Mouse (Mus musculus) neural tube, embryonic 13.5 days (tissue): ENCODE measurements around the gene Gm20388. TPM values are rescaled to one million over a fixed set of nuclear protein-coding genes. Genes with fewer than 3 reads are reported as not detected.
A peak's percentile ranks its signal among the peaks of the same experiment; 100 is the strongest.

ENCODE experiments used
- ATAC-seq: fragments of 200-750 bp; cut with Nextera tagmentation; 2 replicates; pipeline ENCODE4 v1.8.0; 2017; ENCODE audit warnings: low read depth, mild to moderate bottlenecking, moderate TSS enrichment, moderate library complexity
- H3K27ac ChIP-seq: fragments of 300-500 bp; sonication (generic); replicated peaks from 2 replicates; pipeline ENCODE4 v1.5.1; 2015; ENCODE audit warnings: moderate library complexity, mild to moderate bottlenecking, inconsistent platforms
- H3K27me3 ChIP-seq: fragments of 300-500 bp; sonication (generic); 2 replicates; pipeline ENCODE4 v1.6.1; 2015; ENCODE audit warnings: mild to moderate bottlenecking, inconsistent platforms
- H3K36me3 ChIP-seq: fragments of 300-500 bp; sonication (generic); 2 replicates; pipeline ENCODE4 v1.6.1; 2015; ENCODE audit warnings: mild to moderate bottlenecking, inconsistent platforms
- H3K4me1 ChIP-seq: fragments of 300-500 bp; sonication (generic); replicated peaks from 2 replicates; pipeline ENCODE4 v1.6.1; 2015; ENCODE audit warnings: inconsistent platforms
- H3K4me2 ChIP-seq: fragments of 300-500 bp; sonication (generic); 2 replicates; pipeline ENCODE4 v1.6.1; 2015; ENCODE audit warnings: inconsistent platforms, mild to moderate bottlenecking, moderate library complexity
- H3K4me3 ChIP-seq: fragments of 300-500 bp; sonication (generic); 2 replicates; pipeline ENCODE4 v1.5.1; 2015; ENCODE audit warnings: mild to moderate bottlenecking, inconsistent platforms
- H3K9ac ChIP-seq: fragments of 300-500 bp; sonication (generic); 2 replicates; pipeline ENCODE4 v1.6.1; 2015; ENCODE audit warnings: moderate library complexity, mild to moderate bottlenecking, inconsistent platforms
- H3K9me3 ChIP-seq: fragments of 300-500 bp; sonication (generic); 2 replicates; pipeline ENCODE4 v1.6.1; 2016; ENCODE audit warnings: inconsistent platforms
- WGBS: fragments of 180-500 bp; shearing (Covaris S2); methylation state at CpG from one replicate; pipeline ENCODE4 v1.1.7; 2015; 5-methylcytosine and 5-hydroxymethylcytosine counted together
- polyA plus RNA-seq: library from polyadenylated mRNA; unstranded; fragments of >200 nt; fragmentation: Nextera tagmentation; extraction: Ambion mirVana; gene quantifications from 2 replicates; pipeline ENCODE4 v1.2.1, GENCODE M21; 2015

Gene Gm20388
- polyA plus RNA-seq, 1 experiment from 2014 or later, result 0.27 TPM

DNA sequence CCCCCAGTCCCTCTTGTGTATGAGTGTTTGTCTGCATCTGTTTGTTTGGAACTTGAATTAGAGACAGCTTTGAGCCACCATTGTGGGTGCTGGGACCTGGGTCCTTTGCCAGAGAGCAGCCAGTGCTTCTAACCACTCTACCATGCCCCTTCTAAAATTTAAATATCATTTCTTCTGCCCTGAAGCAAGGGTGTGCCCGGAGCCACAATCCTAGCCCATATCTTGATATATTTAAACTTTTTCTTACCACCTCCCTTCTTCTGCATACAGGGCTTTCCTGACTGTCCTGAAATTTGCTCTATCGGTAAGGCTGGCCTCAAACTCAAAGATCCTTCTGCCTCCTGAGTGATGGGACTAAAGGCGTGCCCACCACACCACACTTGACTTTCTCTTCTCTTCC lies 6.8 kb downstream of the Gm20388 start:
- H3K4me3 ChIP-seq, result no peak overlapping the region
- H3K9me3 ChIP-seq, result no peaks in the 10 kb centered on the region
- H3K4me1 ChIP-seq, result peaks cover 57% of the 10 kb centered on the region
- no peak overlapping the region for H3K27ac ChIP-seq
- no peak overlapping the region for H3K9ac ChIP-seq
- 91% methylated on average over 3 of the region's 3 CpGs for WGBS
- H3K27me3 ChIP-seq, result no peaks in the 10 kb centered on the region
- H3K36me3 ChIP-seq, result peaks cover 12% of the 10 kb centered on the region; the same call in 1 of the 2 replicates
- no peak overlapping the region for H3K4me2 ChIP-seq
- no peak for ATAC-seq

DNA sequence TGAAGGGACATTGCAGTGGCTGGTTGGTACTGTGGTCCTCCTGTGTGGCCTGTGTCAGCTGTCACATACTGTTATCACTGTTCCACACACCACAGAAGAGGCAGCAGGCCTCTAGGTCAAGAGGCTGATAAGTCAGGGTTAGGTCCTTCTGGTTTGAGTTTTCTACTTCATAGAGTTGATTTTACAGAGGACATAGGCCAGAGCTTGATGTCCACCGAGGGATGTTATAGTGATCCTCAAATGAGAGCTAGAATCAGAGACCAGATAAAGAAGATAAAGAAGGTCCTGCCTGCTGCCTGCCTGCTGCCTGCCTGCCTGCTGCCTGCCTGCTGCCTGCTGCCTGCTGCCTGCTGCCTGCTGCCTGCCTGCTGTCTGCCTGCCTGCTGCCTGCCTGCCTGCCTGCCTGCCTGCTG lies 7.5 kb downstream of the Gm20388 start:
- no peak for ATAC-seq
- Histone ChIP-seq H3K9ac (no peak overlapping the region), H3K27ac (no peak overlapping the region), H3K27me3 (no peaks in the 10 kb centered on the region), H3K4me3 (no peak overlapping the region), H3K4me2 (no peak overlapping the region), H3K36me3 (peaks cover 12% of the 10 kb centered on the region; the same call in 1 of the 2 replicates), H3K4me1 (peaks cover 54% of the 10 kb centered on the region), H3K9me3 (no peaks in the 10 kb centered on the region)
- WGBS, result 85% methylated on average over 1 of the region's 1 CpGs

DNA sequence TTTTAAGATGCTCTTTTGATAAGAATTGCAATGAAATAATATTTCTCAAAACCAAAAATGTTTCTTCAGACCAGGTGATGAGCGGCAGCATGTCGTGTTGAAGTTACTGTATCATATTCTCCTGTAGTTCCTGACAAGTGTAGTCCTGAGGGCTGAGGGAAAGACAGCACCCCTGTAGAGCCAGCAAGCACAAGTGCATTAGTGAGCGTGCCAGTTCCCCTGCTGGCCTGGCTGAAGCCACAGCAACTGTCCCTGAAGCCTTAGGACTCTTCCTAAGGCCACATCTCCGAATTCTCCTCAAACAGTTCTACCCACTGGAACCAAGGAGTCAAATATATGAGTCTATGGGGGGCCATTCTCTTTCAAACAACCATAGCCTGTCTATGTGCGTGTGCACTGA lies 12.6 kb downstream of the Gm20388 start:
- ATAC-seq, result no peak
- Histone ChIP-seq H3K9ac (no peak overlapping the region), H3K4me2 (no peak overlapping the region), H3K4me1 (peaks cover 36% of the 10 kb centered on the region), H3K36me3 (0 out of 2 replicates have a peak, but pooled peaks cover 5% of the 10 kb centered on the region), H3K27me3 (no peaks in the 10 kb centered on the region), H3K27ac (no peak overlapping the region), H3K9me3 (no peaks in the 10 kb centered on the region), H3K4me3 (no peak overlapping the region)
- WGBS, result 67% methylated on average over 5 of the region's 5 CpGs

DNA sequence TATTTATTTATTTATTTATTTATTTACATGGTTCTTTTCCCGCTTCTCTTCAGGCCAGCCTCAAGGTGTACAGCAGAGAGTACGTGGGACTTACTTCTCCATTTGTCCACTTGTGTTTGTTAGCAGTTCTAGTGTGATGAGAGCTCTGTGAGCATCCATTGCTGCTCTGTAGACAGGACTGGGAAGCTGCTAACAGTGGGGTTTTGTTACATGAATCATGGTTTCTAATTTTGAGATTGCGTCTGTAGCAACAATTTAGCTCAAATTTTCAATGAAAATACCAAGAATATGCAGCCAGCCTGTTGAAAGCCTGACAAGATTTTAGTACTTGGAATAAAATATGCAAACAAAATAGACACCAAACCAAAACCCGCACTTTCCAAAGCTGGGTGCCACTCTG lies 14.8 kb downstream of the Gm20388 start:
- H3K27me3 ChIP-seq, result no peaks in the 10 kb centered on the region
- H3K27ac ChIP-seq, result no peak overlapping the region
- H3K36me3 ChIP-seq, result no peaks in the 10 kb centered on the region
- peaks cover 44% of the 10 kb centered on the region for H3K4me1 ChIP-seq
- 87% methylated on average over 4 of the region's 4 CpGs for WGBS
- no peak overlapping the region for H3K4me3 ChIP-seq
- ATAC-seq, result no peak
- no peaks in the 10 kb centered on the region for H3K9me3 ChIP-seq
- no peak overlapping the region for H3K4me2 ChIP-seq
- H3K9ac ChIP-seq, result no peak overlapping the region

DNA sequence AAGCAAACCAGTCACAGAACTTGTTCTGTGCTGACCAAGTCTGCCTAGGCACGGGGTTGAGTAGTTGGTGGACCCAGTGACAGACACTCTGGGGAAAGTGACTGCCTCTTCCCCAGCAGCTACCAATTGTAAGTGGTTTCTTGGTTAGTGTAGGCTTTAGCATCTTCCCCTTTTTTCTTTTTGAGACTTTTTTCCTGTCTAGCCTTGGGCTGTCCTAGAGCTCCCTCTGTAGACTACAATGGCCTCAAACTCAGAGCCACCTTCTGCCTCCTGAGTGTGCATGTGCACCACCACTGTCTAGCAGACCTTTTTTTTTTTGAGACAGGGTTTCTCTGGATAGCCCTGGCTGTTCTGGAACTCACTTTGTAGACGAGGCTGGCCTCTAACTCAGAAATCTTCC lies 15.8 kb downstream of the Gm20388 start:
- Histone ChIP-seq H3K9me3 (no peaks in the 10 kb centered on the region), H3K27me3 (no peaks in the 10 kb centered on the region), H3K4me2 (no peak overlapping the region), H3K36me3 (no peaks in the 10 kb centered on the region), H3K9ac (no peak overlapping the region), H3K4me1 (peaks cover 39% of the 10 kb centered on the region), H3K4me3 (no peak overlapping the region), H3K27ac (no peak overlapping the region)
- no peak for ATAC-seq
- 89% methylated on average over 2 of the region's 2 CpGs for WGBS

DNA sequence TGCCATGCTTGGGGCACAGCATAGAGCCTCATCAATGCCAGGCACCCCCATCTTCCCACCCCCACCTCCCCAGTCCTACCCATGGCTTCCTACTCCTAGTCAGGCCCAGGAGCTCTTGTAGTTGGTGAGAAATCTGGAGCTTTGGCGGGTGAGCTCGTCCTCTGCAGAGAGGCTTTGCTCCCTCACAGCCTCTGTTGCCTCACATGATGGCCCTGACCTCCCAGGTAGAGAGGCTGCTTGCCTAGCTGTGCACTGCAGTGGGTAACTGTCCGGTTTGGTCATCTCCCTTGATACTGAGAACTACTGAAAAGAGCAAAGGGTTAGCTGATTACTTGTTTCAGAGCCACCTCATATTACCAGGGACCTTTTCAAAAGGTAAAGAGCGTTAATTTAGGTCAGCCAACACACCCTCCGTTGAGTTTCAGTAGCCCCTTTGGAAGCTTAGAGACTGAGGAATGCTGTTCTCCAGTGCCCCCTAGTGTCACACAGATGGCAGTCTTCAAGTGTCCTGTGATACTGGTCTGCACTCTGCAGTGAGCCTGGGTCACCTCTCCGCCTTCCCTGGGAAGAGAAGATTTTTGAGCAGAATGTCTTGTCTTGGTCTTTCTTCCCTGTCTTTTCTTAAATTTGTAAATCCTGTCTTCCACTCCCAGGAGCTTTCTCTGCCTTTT lies 16.9 kb downstream of the Gm20388 start:
- Histone ChIP-seq H3K9ac (no peak overlapping the region), H3K36me3 (peaks cover 9% of the 10 kb centered on the region), H3K9me3 (no peaks in the 10 kb centered on the region), H3K4me3 (no peak overlapping the region), H3K4me2 (no peak overlapping the region), H3K27me3 (no peaks in the 10 kb centered on the region), H3K4me1 (peaks cover 28% of the 10 kb centered on the region), H3K27ac (no peak overlapping the region)
- 53% methylated on average over 6 of the region's 6 CpGs for WGBS
- peak; percentile 58; the same call in 1 of the 2 replicates for ATAC-seq

DNA sequence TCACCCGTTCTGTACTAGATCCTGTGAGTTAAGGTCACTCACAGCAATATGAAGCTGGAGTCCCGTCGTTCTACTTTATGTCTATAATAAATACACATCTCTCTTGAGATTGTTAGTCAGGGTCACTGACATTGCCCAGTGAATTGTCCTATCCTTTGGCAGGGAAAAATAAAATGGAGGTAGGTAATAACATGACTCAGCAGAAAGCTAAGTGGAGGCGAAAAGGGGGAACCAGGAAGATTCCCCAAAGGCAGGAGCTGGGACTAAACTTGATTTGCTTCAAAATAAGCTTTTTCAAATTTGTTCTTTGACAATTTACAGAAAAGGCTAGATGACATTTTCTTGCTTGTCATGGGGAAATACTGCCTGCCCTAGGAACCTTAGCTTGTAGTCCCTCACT lies 20.7 kb downstream of the Gm20388 start:
- Histone ChIP-seq H3K9ac (no peak overlapping the region), H3K27me3 (no peaks in the 10 kb centered on the region), H3K4me2 (no peak overlapping the region), H3K27ac (no peak overlapping the region), H3K36me3 (peaks cover 30% of the 10 kb centered on the region), H3K4me1 (peaks cover 17% of the 10 kb centered on the region; the same call in 1 of the 2 replicates), H3K9me3 (no peaks in the 10 kb centered on the region), H3K4me3 (no peak overlapping the region)
- WGBS, result 83% methylated on average over 4 of the region's 4 CpGs
- ATAC-seq, result no peak

DNA sequence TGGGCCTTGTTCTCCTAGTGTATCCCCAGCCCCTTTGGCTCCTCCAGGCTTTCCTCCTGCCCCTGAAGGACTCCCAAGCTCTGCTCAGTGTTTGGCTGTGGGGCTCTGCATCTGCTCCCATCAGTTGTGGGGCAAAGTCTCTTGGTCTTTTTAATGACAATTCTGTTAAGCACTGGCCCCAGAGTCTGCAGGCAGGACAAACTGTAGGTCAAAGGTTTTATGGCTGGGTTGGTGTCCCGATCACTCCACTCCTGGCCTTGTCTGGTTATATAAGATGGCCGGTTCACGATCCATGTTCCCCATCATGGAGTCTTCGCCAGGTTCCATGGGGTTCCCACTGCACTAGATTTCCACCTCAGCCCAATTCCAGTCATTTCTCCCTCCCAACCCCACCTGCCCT lies 23.0 kb downstream of the Gm20388 start:
- peaks cover 38% of the 10 kb centered on the region for H3K36me3 ChIP-seq
- WGBS, result 94% methylated on average over 4 of the region's 4 CpGs
- H3K27me3 ChIP-seq, result no peaks in the 10 kb centered on the region
- no peaks in the 10 kb centered on the region for H3K9me3 ChIP-seq
- ATAC-seq, result no peak
- no peak overlapping the region for H3K4me2 ChIP-seq
- H3K27ac ChIP-seq, result no peak overlapping the region
- H3K4me1 ChIP-seq, result peaks cover 19% of the 10 kb centered on the region
- H3K4me3 ChIP-seq, result no peak overlapping the region
- no peak overlapping the region for H3K9ac ChIP-seq

DNA sequence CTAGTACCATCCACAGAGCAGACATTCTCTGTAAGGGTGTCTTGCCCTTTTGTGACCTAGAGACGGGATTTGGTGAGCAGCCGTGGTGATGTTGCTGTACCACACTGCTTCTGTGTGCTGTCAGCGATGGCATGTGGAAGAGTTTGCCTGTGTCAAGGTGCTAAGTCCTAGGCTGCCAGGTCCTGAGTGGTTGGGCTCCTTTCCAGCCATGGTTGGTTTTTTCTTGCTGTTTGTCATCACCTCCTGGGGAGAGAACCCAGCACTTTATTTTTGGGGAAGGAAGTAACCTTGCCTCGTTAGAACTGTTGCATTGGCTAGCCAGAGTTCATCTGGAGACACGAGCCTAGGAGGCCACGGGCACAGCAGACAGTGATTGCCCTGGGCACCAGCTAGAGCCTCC lies 24.9 kb downstream of the Gm20388 start:
- Histone ChIP-seq H3K27me3 (no peaks in the 10 kb centered on the region), H3K36me3 (peaks cover 38% of the 10 kb centered on the region), H3K4me3 (no peak overlapping the region), H3K9me3 (no peaks in the 10 kb centered on the region), H3K9ac (no peak overlapping the region), H3K4me1 (peaks cover 23% of the 10 kb centered on the region), H3K27ac (no peak overlapping the region), H3K4me2 (no peak overlapping the region)
- WGBS, result 86% methylated on average over 6 of the region's 6 CpGs
- ATAC-seq, result no peak

DNA sequence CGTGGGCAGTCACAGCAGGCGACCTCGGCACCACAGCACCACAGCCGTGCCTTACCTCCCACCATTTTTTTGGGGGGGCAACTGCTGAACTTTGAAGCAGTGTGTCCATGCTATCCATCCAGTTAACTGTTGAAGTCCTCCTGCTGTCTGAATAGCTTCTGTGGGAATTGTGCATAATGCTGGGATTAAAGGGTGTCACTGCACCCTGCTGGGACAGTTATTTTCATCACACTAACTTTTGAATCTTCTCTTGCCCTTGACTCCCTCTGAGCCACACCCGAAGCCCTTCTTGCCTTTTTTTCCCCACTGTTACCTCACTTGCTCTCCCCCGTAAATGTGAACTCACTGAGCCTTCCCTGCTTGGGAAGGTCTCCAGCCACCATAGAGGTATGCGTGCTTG lies 27.8 kb downstream of the Gm20388 start:
- Histone ChIP-seq H3K27me3 (no peaks in the 10 kb centered on the region), H3K4me3 (no peak overlapping the region), H3K36me3 (peaks cover 42% of the 10 kb centered on the region), H3K4me1 (peaks cover 22% of the 10 kb centered on the region), H3K9ac (no peak overlapping the region), H3K4me2 (no peak overlapping the region), H3K27ac (no peak overlapping the region), H3K9me3 (no peaks in the 10 kb centered on the region)
- WGBS, result 88% methylated on average over 7 of the region's 7 CpGs
- ATAC-seq, result no peak

DNA sequence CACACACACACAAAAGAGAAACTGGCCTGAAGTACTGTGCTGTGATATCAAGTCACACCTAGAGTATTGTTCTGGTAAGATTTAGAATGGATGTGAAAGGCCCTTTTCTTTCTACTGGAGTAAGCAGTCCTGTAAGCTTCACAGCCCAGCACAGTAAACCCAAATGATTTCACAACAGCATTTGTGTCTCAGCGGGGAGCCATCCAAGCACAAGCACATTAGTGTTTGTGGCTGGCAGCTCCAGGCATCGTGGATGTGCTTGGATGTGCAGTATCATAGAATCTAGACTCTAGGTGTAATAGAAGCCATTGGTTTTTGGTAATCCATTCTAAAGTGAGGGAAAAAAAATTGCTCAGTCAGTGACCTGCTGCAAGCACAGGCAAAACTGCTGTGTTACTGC lies 28.7 kb downstream of the Gm20388 start:
- no peak overlapping the region for H3K4me3 ChIP-seq
- WGBS, result 72% methylated on average over 2 of the region's 2 CpGs
- H3K4me2 ChIP-seq, result no peak overlapping the region
- no peak overlapping the region for H3K9ac ChIP-seq
- no peaks in the 10 kb centered on the region for H3K27me3 ChIP-seq
- peaks cover 22% of the 10 kb centered on the region for H3K4me1 ChIP-seq
- ATAC-seq, result no peak
- peaks cover 44% of the 10 kb centered on the region for H3K36me3 ChIP-seq
- H3K9me3 ChIP-seq, result no peaks in the 10 kb centered on the region
- H3K27ac ChIP-seq, result peak overlapping the region; percentile 63

DNA sequence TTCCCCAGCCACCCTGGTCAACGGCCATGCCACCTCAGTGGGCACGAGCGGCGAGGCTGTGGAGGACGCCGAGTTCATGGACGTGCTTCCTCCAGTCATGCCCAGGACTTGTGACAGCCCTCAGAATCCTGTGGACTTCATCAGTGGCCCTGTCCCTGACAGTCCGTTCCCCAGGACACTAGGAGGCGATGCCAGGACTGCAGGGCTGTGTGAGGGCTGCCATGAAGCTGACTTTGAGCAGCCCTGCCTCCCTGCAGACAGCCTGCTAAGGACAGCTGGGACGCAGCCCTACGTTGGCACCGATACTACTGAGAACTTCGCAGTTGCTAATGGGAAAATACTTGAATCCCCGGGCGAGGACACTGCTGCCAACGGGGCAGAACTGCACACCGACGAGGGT lies 30.8 kb downstream of the Gm20388 start:
- no peak overlapping the region for H3K9ac ChIP-seq
- no peak overlapping the region for H3K4me2 ChIP-seq
- no peaks in the 10 kb centered on the region for H3K9me3 ChIP-seq
- no peak for ATAC-seq
- peaks cover 22% of the 10 kb centered on the region for H3K4me1 ChIP-seq
- WGBS, result 93% methylated on average over 18 of the region's 18 CpGs
- peaks cover 39% of the 10 kb centered on the region for H3K36me3 ChIP-seq
- no peak overlapping the region for H3K4me3 ChIP-seq
- H3K27ac ChIP-seq, result no peak overlapping the region
- H3K27me3 ChIP-seq, result no peaks in the 10 kb centered on the region

DNA sequence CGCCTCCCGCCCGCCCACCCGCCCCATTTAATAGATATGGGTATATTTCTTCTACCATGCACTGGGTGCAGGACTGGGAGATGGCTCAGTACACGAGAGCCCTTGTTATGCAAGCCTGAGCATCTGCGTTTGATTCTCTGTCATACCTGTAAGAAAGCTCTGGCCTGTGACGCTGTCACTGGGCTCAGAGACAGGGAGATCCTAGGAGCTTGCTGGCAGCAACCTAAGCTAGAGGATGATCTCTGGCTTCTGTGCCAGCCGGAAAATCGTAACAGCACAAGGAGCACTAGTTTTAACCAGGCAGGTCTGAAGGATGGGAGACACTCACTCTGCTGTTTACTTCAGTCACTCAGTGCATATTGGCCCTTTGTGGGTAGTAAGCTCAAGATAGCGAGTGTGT lies 33.0 kb downstream of the Gm20388 start:
- Histone ChIP-seq H3K4me3 (no peak overlapping the region), H3K27ac (no peak overlapping the region), H3K36me3 (peaks cover 47% of the 10 kb centered on the region), H3K9ac (no peak overlapping the region), H3K4me1 (peaks cover 22% of the 10 kb centered on the region), H3K9me3 (no peaks in the 10 kb centered on the region), H3K4me2 (no peak overlapping the region), H3K27me3 (no peaks in the 10 kb centered on the region)
- WGBS, result 79% methylated on average over 10 of the region's 10 CpGs
- no peak for ATAC-seq
